Mouse (Mus musculus): ENCODE results near the gene Nav2. TPM values are rescaled to one million over a fixed set of nuclear protein-coding genes. Genes with fewer than 3 reads are reported as not detected.

Nav2 gene
- total and polyA plus RNA-seq, 3 experiments = under 0.01 TPM; not detected in 2

DNA sequence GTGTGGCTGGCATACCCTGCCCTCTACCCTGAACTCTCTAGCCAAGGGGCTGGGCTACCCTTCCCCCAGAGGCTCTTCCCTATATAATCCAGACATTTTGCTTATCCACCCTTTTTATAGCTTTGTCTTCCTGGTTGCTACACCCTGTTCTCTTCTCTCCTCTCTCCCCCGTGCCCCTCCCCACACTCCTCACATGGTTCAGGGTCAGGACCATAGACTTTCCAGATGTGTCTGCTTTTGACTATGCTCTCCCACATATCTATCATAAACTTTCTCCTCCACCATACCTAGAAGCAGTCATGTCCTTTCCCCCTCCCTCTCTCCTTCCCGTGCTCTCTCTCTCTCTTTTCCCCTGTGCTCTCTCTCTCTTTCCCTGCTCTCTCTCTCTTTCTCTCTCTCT is 595.4 kb downstream of the Nav2 start:
- H3K36me3 ChIP-seq (replicated peaks in 1 of 2; ENCODE audit: control insufficient read depth in 1 of 2, insufficient read depth in 1 of 2, low read length in 1 of 2) = no peaks in the 10 kb centered on the region
- no peak for DNase-seq (ENCODE audit: extremely low read depth)
- peaks cover 3% of the 10 kb centered on the region for H3K9me3 ChIP-seq (replicated peaks; ENCODE audit: low read length)
- H3K27me3 ChIP-seq (replicated peaks) = peaks cover 58% of the 10 kb centered on the region
- no peaks in the 10 kb centered on the region for H3K4me1 ChIP-seq (ENCODE audit: control insufficient read depth in 1 of 2, insufficient read depth in 2 of 2)
- H3K4me3 ChIP-seq (replicated peaks in 1 of 3; ENCODE audit: low read depth in 2 of 3, low read length in 2 of 3, poor library complexity in 1 of 3) = no peak overlapping the region
- no peaks in the 10 kb centered on the region for H3K79me2 ChIP-seq (replicated peaks; ENCODE audit: control insufficient read depth, extremely low read depth, insufficient read depth, poor library complexity, severe bottlenecking)
- no peak overlapping the region for H3K27ac ChIP-seq (ENCODE audit: insufficient read depth, low read depth)
- H3K9ac ChIP-seq (ENCODE audit: insufficient read depth, low read depth) = no peak overlapping the region
- dilution Hi-C loops (cut with MboI; ENCODE audit: extremely low pct_ligation_motif_present, extremely low pct_unique_long_range_greater_than_20kb, low sequenced_read_pairs) (no loop called here), in situ Hi-C loops (cut with MboI; ENCODE audit: low pct_ligation_motif_present, low pct_unique_long_range_greater_than_20kb, low sequenced_read_pairs) (no loop called here)
- TF ChIP-seq SMC3 (IDR thresholded peaks at IDR 0.05; ENCODE audit: low read depth, low read length) (no peak), E2F4 (IDR thresholded peaks at IDR 0.05; ENCODE audit: insufficient replicate concordance, low read depth, low read length) (no peak), TBP (conservative IDR thresholded peaks at IDR 0.05; ENCODE audit: low read depth, low read length) (no peak), ZNF384 (IDR thresholded peaks at IDR 0.05; ENCODE audit: low read depth, low read length) (no peak), MAX (IDR thresholded peaks at IDR 0.05; ENCODE audit: low read length) (no peak), MXI1 (IDR thresholded peaks at IDR 0.05; ENCODE audit: low read depth, low read length) (no peak), TCF12 (IDR thresholded peaks at IDR 0.05; ENCODE audit: low read depth, low read length) (no peak), HCFC1 (IDR thresholded peaks at IDR 0.05; ENCODE audit: low read depth, low read length) (no peak), CHD1 (IDR thresholded peaks at IDR 0.05; ENCODE audit: low read depth, low read length) (no peak), CTCF (conservative IDR thresholded peaks at IDR 0.05 in 1 of 2, IDR thresholded peaks at IDR 0.05 in 1 of 2; ENCODE audit: low read depth in 2 of 2, low read length in 2 of 2) (no peak)
- H3K4me2 ChIP-seq (ENCODE audit: insufficient read depth, low read depth, poor library complexity, severe bottlenecking) = no peak overlapping the region

DNA sequence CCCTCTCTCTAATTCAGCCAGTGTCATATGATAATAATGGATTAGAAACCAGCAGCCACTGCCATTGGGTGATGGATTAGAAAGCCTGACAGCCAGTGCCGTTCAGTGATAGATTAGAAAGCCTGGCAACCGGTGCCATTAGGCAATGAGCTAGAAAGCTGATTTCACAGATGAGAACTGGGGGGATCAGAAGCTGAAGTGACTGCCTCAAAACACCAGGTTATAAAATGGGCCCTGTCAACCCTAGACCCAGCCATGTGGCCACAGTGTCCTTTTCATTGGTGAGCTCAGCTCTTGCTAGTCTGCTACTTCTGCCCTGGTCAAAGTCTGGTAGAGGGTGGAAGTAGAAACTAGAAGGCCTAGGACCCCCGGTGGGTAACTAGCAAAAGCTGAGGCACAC is 595.8 kb downstream of the Nav2 start:
- Histone ChIP-seq H3K27ac (ENCODE audit: insufficient read depth, low read depth) (no peak overlapping the region), H3K9me3 (replicated peaks; ENCODE audit: low read length) (peaks cover 3% of the 10 kb centered on the region), H3K9ac (ENCODE audit: insufficient read depth, low read depth) (no peak overlapping the region), H3K4me1 (ENCODE audit: control insufficient read depth in 1 of 2, insufficient read depth in 2 of 2) (no peaks in the 10 kb centered on the region), H3K4me3 (replicated peaks in 1 of 3; ENCODE audit: low read depth in 2 of 3, low read length in 2 of 3, poor library complexity in 1 of 3) (no peak overlapping the region), H3K27me3 (replicated peaks) (peaks cover 59% of the 10 kb centered on the region), H3K36me3 (replicated peaks in 1 of 2; ENCODE audit: control insufficient read depth in 1 of 2, insufficient read depth in 1 of 2, low read length in 1 of 2) (no peaks in the 10 kb centered on the region), H3K79me2 (replicated peaks; ENCODE audit: control insufficient read depth, extremely low read depth, insufficient read depth, poor library complexity, severe bottlenecking) (no peaks in the 10 kb centered on the region), H3K4me2 (ENCODE audit: insufficient read depth, low read depth, poor library complexity, severe bottlenecking) (no peak overlapping the region)
- DNase-seq (ENCODE audit: extremely low read depth) = no peak
- in situ Hi-C loops (cut with MboI; ENCODE audit: low pct_ligation_motif_present, low pct_unique_long_range_greater_than_20kb, low sequenced_read_pairs) = no loop called here
- dilution Hi-C loops (cut with MboI; ENCODE audit: extremely low pct_ligation_motif_present, extremely low pct_unique_long_range_greater_than_20kb, low sequenced_read_pairs) = no loop called here
- no peak for TF ChIP-seq NRF1 (IDR thresholded peaks at IDR 0.05; ENCODE audit: low read depth, low read length)
- TF ChIP-seq MAZ (IDR thresholded peaks at IDR 0.05; ENCODE audit: low read depth, low read length) = no peak

DNA sequence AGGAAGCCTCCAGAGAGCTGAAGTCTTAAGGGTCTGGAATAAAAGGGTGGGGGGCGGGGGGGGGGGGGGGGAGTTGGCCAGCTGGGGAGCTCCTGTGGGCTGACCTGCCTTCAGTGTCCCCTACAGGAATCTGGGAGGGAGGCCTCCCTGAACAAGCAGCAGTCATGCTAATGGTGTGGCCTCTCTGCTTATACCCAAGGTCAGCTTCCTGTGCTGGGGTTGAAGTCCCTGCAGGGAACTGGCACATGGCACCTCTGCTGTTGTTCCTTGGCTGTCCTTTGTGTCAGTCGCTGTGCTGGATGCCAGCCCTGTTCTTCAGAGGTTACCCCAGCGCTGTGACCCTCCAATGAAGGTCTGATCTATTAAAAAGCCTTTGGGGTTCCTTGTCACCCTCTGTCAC is 596.5 kb downstream of the Nav2 start:
- in situ Hi-C loops (cut with MboI; ENCODE audit: low pct_ligation_motif_present, low pct_unique_long_range_greater_than_20kb, low sequenced_read_pairs) (no loop called here), dilution Hi-C loops (cut with MboI; ENCODE audit: extremely low pct_ligation_motif_present, extremely low pct_unique_long_range_greater_than_20kb, low sequenced_read_pairs) (no loop called here)
- no peak for TF ChIP-seq MEF2A (IDR thresholded peaks at IDR 0.05; ENCODE audit: borderline replicate concordance, low read depth, low read length)
- no peak for TF ChIP-seq CHD1 (IDR thresholded peaks at IDR 0.05; ENCODE audit: low read depth, low read length)
- TF ChIP-seq JUND (conservative IDR thresholded peaks at IDR 0.05; ENCODE audit: low read depth, low read length) = no peak
- no peak for TF ChIP-seq MAFK (IDR thresholded peaks at IDR 0.05; ENCODE audit: insufficient replicate concordance, low read length)
- no peak for TF ChIP-seq ZKSCAN1 (IDR thresholded peaks at IDR 0.05; ENCODE audit: borderline replicate concordance, low read depth, low read length)
- Histone ChIP-seq H3K4me1 (ENCODE audit: control insufficient read depth in 1 of 2, insufficient read depth in 2 of 2) (no peaks in the 10 kb centered on the region), H3K27me3 (replicated peaks) (peaks cover 62% of the 10 kb centered on the region), H3K4me3 (replicated peaks in 1 of 3; ENCODE audit: low read depth in 2 of 3, low read length in 2 of 3, poor library complexity in 1 of 3) (no peak overlapping the region), H3K27ac (ENCODE audit: insufficient read depth, low read depth) (no peak overlapping the region), H3K9ac (ENCODE audit: insufficient read depth, low read depth) (no peak overlapping the region), H3K4me2 (ENCODE audit: insufficient read depth, low read depth, poor library complexity, severe bottlenecking) (no peak overlapping the region), H3K9me3 (replicated peaks; ENCODE audit: low read length) (peaks cover 3% of the 10 kb centered on the region), H3K79me2 (replicated peaks; ENCODE audit: control insufficient read depth, extremely low read depth, insufficient read depth, poor library complexity, severe bottlenecking) (no peaks in the 10 kb centered on the region), H3K36me3 (replicated peaks in 1 of 2; ENCODE audit: control insufficient read depth in 1 of 2, insufficient read depth in 1 of 2, low read length in 1 of 2) (no peaks in the 10 kb centered on the region)
- DNase-seq (ENCODE audit: extremely low read depth) = no peak
